Mouse (Mus musculus): ENCODE results near the gene Sec1.

DNA sequence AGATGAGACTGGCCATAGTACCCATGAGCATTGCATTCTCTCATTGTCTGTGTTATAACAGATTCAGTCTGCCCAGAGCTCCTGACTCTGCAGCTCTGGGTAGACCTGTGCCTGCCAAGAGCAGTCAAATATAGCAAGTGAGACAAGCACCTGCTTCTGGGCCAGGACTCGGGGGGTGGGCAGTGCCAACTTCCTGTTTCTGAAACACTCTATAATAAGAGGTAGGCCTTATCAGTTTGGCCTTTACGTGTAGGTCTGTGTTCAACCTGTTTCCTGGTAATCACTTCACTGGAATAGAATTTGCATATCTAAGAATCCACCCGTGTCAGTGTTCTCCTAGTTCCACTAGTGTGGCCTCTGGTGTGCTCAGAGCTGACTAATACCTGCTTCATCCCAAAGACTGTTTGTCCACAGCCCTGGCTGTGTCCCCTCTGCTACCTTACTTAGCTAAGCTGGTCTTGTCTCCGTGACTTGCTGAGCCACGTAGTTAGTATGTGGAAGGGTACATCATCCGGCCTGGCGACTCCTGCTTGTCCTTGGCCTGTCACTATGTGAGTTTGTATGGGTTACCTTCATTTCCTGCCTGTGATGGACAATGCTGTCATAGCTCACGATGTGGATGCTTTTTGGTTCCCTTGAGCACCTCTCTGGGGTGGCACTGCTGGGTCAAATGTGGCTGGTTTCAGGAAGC, 13.0 kb downstream of the Sec1 start:
- TF ChIP-seq ZC3H11A (IDR thresholded peaks at IDR 0.05; ENCODE audit: borderline replicate concordance, low read depth, low read length), result no peak
- no peak for TF ChIP-seq HCFC1 (IDR thresholded peaks at IDR 0.05; ENCODE audit: borderline replicate concordance, insufficient read depth, low read length)
- no peak for TF ChIP-seq MAFK (IDR thresholded peaks at IDR 0.05; ENCODE audit: insufficient read depth, low read depth, low read length)
